Mouse (Mus musculus) G1E (cell line): ENCODE measurements around the gene Aldh1a1.

Experiments
- CTCF ChIP-seq: IDR thresholded peaks from 2 replicates; pipeline ENCODE4 v1.5.1; 2012; ENCODE audit warnings: low read depth, low read length, inconsistent platforms, mixed read lengths
- GATA1 ChIP-seq: IDR thresholded peaks from 2 replicates; pipeline ENCODE4 v1.6.1; 2012; ENCODE audit warnings: borderline replicate concordance, low read length, inconsistent platforms, mixed read lengths
- GATA2 ChIP-seq: IDR thresholded peaks from 2 replicates; pipeline ENCODE4 v1.6.1; 2012; ENCODE audit warnings: low read depth, low read length, inconsistent platforms, borderline replicate concordance
- POLR2AphosphoS5 ChIP-seq: IDR thresholded peaks from 2 replicates; pipeline ENCODE4 v1.6.1; 2012; ENCODE audit warnings: low read depth, low read length, inconsistent platforms; ENCODE audit not compliant: insufficient replicate concordance
- TAL1 ChIP-seq: conservative IDR thresholded peaks from 2 replicates; pipeline ENCODE4 v1.6.1; 2012; ENCODE audit warnings: low read depth, low read length, inconsistent platforms, mixed read lengths

DNA sequence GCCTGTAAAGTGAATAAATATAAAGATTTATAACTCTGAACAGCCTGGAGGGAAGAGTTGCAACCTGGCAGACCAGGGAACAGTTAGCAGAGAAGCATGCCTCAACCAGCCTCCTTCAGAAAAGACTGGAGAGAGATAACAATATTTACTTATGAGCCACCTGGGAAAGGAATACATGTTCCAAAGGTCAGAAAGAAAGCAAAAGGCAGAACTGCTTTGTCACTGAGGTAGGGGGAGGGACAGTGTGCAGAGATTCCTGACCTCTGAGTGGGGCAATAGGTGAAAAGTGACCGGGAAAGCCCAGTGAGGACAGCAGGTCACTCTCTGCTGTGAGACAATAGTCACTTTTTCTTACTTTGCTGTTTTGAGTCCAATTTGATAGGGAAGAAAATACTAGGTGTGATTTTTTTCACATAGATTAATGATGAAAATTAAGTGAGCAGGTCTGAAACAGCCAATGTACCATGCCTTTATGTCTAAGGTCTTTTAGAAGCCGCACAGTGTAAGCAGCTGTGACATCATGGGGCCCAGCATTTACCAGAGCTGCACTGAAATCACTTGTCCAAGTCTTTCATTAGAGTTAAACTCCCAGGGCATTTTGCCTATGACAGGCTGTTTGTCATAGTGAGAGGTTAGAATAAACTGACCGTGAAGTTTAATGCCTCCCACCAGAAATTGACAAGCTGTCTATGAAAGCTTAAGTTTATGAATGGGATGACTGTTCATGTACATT lies 161.8 kb downstream of the Aldh1a1 start:
- TF ChIP-seq TAL1: no peak
- no peak for TF ChIP-seq CTCF
- TF ChIP-seq GATA1: no peak
- no peak for TF ChIP-seq GATA2
- TF ChIP-seq POLR2AphosphoS5: no peak
